Mouse (Mus musculus) neural tube, embryonic 14.5 days (tissue): Measurements from ENCODE around the gene Tsga10ip. TPM values are rescaled to one million over a fixed set of nuclear protein-coding genes. Genes with fewer than 3 reads are reported as not detected.
A peak's percentile ranks its signal among the peaks of the same experiment; 100 is the strongest.

ENCODE experiments used
- ATAC-seq: fragments of 200-750 bp; cut with Nextera tagmentation; 2 replicates; pipeline ENCODE4 v1.8.0; 2017; ENCODE audit warnings: low read depth, mild to moderate bottlenecking, moderate TSS enrichment, moderate library complexity
- H3K27ac ChIP-seq: fragments of 300-500 bp; sonication (generic); 2 replicates; pipeline ENCODE4 v1.5.1; 2014; ENCODE audit warnings: low read depth, mild to moderate bottlenecking, control low read depth, low read length, moderate library complexity, mixed read lengths
- H3K27me3 ChIP-seq: fragments of 300-500 bp; sonication (generic); 2 replicates; pipeline ENCODE4 v1.6.1; 2014; ENCODE audit warnings: low read length; ENCODE audit not compliant: control insufficient read depth, insufficient read depth
- H3K36me3 ChIP-seq: fragments of 300-500 bp; sonication (generic); 2 replicates; pipeline ENCODE4 v1.6.1; 2014; ENCODE audit warnings: low read length, mixed read lengths; ENCODE audit not compliant: control insufficient read depth, insufficient read depth
- H3K4me1 ChIP-seq: fragments of 300-500 bp; sonication (generic); 2 replicates; pipeline ENCODE4 v1.6.1; 2014; ENCODE audit warnings: low read length; ENCODE audit not compliant: control insufficient read depth, insufficient read depth
- H3K4me2 ChIP-seq: fragments of 300-500 bp; sonication (generic); 2 replicates; pipeline ENCODE4 v1.6.1; 2014; ENCODE audit warnings: mild to moderate bottlenecking, low read depth, low read length, control low read depth
- H3K4me3 ChIP-seq: fragments of 300-500 bp; sonication (generic); 2 replicates; pipeline ENCODE4 v1.5.1; 2014; ENCODE audit warnings: low read depth, low read length, control low read depth, mixed read lengths
- H3K9ac ChIP-seq: fragments of 300-500 bp; sonication (generic); replicated peaks from 2 replicates; pipeline ENCODE4 v1.6.1; 2014; ENCODE audit warnings: low read depth, mild to moderate bottlenecking, control low read depth, low read length, mixed read lengths
- H3K9me3 ChIP-seq: fragments of 300-500 bp; sonication (generic); 2 replicates; pipeline ENCODE4 v1.6.1; 2016; ENCODE audit warnings: low read length; ENCODE audit not compliant: control insufficient read depth
- WGBS: fragments of 180-500 bp; shearing (Covaris S2); extraction: QIAGEN DNeasy Blood & Tissue Kit; methylation state at CpG from one replicate; pipeline ENCODE4 v1.1.7; 2014; 5-methylcytosine and 5-hydroxymethylcytosine counted together
- polyA plus RNA-seq: library from polyadenylated mRNA; unstranded; fragments of >200 nt; fragmentation: Nextera tagmentation; extraction: Ambion mirVana; gene quantifications from 2 replicates; pipeline ENCODE4 v1.2.1, GENCODE M21; 2014

Tsga10ip gene
- polyA plus RNA-seq, 1 experiment from 2014 or later, result not detected

DNA sequence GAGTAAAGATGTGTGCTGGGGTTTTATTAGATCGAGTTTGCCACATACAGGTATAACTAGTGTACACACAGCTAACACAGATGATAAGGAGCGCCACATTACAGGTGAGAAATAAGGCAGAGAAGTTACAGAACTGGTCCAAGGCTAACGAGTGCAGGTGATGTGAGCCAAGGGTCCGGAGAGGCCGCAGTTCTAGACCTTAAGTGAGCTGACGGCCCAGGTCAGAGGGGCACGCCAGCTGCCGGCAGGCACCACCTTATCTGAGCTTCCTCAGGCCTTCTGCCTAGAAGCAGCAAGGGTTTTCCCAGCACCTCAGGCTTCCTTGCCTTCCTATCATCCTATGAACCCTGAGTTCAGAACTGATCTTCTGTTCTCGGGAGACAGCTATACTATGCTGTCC lies 17.3 kb upstream of the Tsga10ip start:
- peaks cover 11% of the 10 kb centered on the region for H3K4me1 ChIP-seq
- 95% methylated on average over 9 of the region's 9 CpGs for WGBS
- ATAC-seq, result no peak
- H3K36me3 ChIP-seq, result peaks cover 9% of the 10 kb centered on the region; the same call in 1 of the 2 replicates
- no peak overlapping the region for H3K4me2 ChIP-seq
- H3K9ac ChIP-seq, result no peak overlapping the region
- H3K27ac ChIP-seq, result no peak overlapping the region
- H3K27me3 ChIP-seq, result no peaks in the 10 kb centered on the region
- H3K4me3 ChIP-seq, result no peak overlapping the region
- H3K9me3 ChIP-seq, result no peaks in the 10 kb centered on the region

DNA sequence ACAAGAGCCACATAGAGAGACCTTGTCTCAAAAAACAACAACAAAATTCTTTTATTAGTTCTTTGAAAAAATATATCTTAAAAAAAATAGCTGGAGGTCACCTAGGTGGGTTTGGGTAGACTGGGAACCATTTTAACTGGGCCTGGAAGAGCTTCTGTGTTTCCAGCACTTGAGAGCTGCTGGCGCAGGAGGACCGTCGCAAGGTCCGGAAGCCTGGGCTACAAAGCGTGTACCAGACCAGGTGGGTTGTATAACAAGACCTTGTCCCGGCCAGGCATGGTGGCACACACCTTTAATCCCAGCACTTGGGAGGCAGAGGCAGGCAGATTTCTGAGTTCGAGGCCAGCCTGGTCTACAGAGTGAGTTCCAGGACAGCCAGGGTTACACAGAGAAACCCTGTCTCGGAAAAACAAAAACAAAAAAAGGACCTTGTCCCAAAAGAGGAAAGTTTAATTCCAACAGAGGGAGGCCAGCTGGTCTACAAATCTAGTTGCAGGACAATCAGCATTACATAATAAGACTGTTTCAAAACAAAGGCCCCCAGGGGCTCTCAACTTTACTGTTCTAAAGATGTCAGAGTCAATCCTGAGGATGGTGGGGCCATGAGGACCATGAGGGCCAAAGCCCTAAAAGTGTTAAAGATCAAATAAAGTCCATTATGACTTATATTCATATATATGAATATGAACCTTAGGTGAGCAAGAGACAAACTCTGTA lies 16.6 kb upstream of the Tsga10ip start:
- WGBS, result 96% methylated on average over 8 of the region's 8 CpGs
- ATAC-seq, result no peak
- no peak overlapping the region for H3K4me3 ChIP-seq

DNA sequence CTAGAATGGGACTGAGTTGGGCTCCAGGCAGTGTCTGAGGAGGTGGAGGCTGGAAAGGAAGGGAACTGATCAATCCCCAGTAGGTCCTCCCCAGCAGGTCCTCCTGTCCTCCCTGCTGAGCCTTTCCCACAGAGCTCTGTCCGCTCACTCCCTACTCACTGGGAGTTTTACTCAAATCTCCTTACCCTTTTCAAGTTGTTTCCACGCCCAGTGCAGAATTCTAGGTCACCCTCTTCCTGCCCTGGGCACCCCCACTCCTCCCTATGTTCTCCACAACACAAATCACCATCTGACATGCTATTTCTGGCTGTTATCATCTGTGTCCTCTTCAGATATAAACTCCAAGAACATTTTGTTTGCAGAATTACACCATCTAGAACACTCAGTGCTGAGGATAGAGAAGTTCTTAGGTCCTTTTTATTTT lies 12.2 kb upstream of the Tsga10ip start:
- 78% methylated on average over 2 of the region's 2 CpGs for WGBS
- H3K27me3 ChIP-seq, result no peaks in the 10 kb centered on the region
- ATAC-seq, result no peak
- H3K4me2 ChIP-seq, result no peak overlapping the region
- no peaks in the 10 kb centered on the region for H3K4me1 ChIP-seq
- no peaks in the 10 kb centered on the region for H3K9me3 ChIP-seq
- no peak overlapping the region for H3K9ac ChIP-seq
- H3K4me3 ChIP-seq, result no peak overlapping the region
- no peak overlapping the region for H3K27ac ChIP-seq
- no peaks in the 10 kb centered on the region for H3K36me3 ChIP-seq

More for the DNA sequence above, 16.6 kb upstream of the Tsga10ip start:
- no peak overlapping the region for H3K27ac ChIP-seq
- no peaks in the 10 kb centered on the region for H3K9me3 ChIP-seq
- no peak overlapping the region for H3K9ac ChIP-seq
- no peaks in the 10 kb centered on the region for H3K27me3 ChIP-seq
- H3K4me1 ChIP-seq, result peaks cover 11% of the 10 kb centered on the region
- no peak overlapping the region for H3K4me2 ChIP-seq
- peaks cover 9% of the 10 kb centered on the region; the same call in 1 of the 2 replicates for H3K36me3 ChIP-seq

DNA sequence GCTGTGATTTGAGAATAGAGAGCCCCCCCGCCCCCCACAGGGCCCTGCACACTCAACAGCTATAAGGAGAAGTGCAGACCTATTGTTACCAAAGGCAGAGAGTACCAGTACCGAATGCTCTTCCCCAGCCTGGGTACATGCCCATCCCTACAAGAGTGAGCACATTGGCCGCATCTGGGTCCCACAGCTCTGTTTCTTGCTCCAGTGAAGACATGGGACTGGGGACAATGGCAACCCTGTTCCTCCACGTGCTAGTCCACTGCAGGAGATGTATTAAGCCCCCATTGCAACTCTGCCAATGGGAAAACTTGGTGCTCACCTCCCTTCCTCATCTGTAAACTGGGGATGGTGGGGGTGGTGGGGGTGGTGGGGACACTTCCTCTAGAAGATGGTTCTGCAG lies 11.5 kb upstream of the Tsga10ip start:
- H3K9ac ChIP-seq, result no peak overlapping the region
- H3K4me1 ChIP-seq, result no peaks in the 10 kb centered on the region
- no peaks in the 10 kb centered on the region for H3K9me3 ChIP-seq
- no peaks in the 10 kb centered on the region for H3K36me3 ChIP-seq
- H3K27ac ChIP-seq, result no peak overlapping the region
- H3K4me3 ChIP-seq, result no peak overlapping the region
- ATAC-seq, result no peak
- WGBS, result 79% methylated on average over 4 of the region's 4 CpGs
- H3K4me2 ChIP-seq, result no peak overlapping the region
- H3K27me3 ChIP-seq, result no peaks in the 10 kb centered on the region

DNA sequence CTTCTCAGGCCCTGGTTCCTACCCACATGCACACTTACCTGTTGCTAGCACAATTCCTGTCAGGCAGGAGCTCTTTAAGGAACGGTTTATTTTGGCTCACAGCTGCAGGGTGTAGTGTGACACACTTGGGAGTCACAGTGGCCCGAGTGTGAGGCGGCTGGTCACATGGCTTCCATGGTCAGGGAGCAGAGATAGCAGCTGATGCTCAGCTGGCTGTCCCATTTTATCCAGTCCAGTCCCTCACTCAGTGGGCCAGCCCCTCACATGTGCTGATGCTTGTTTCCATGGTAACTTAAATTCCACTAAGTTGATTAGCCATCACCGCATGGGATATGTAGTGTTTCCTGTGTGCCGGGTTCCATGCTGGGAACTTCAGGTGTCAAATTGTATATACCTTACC lies 9.6 kb upstream of the Tsga10ip start:
- 69% methylated on average over 5 of the region's 5 CpGs for WGBS
- no peak for ATAC-seq

DNA sequence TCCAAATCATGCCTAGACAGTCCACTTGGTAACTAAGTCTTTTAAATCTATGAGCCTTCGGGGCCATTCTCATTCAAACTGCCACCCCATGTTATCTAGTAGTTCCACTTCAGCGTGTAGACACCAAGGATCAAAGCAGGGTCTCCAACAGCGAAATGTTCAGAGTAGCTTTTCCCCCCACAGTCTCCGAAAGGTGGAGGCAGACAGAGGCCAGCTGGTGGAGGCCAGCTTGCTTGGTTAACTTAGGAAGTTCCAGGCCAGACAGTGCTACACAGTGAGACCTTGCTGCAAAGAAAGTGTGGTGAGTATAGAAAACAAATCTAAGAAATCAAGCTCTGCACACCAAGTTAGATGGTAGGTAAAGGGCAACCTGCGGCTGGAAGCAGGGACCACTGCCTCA lies 8.3 kb upstream of the Tsga10ip start:
- no peaks in the 10 kb centered on the region for H3K27me3 ChIP-seq
- WGBS, result 95% methylated on average over 5 of the region's 5 CpGs
- ATAC-seq, result no peak
- H3K4me3 ChIP-seq, result no peak overlapping the region
- no peaks in the 10 kb centered on the region for H3K9me3 ChIP-seq
- no peak overlapping the region for H3K27ac ChIP-seq
- H3K4me1 ChIP-seq, result peaks cover 11% of the 10 kb centered on the region
- no peak overlapping the region for H3K9ac ChIP-seq
- H3K4me2 ChIP-seq, result no peak overlapping the region
- no peaks in the 10 kb centered on the region for H3K36me3 ChIP-seq

More for the DNA sequence above, 9.6 kb upstream of the Tsga10ip start:
- Histone ChIP-seq H3K4me1 (peaks cover 9% of the 10 kb centered on the region), H3K36me3 (no peaks in the 10 kb centered on the region), H3K27ac (no peak overlapping the region), H3K9me3 (no peaks in the 10 kb centered on the region), H3K4me3 (no peak overlapping the region), H3K4me2 (no peak overlapping the region), H3K9ac (no peak overlapping the region), H3K27me3 (no peaks in the 10 kb centered on the region)

DNA sequence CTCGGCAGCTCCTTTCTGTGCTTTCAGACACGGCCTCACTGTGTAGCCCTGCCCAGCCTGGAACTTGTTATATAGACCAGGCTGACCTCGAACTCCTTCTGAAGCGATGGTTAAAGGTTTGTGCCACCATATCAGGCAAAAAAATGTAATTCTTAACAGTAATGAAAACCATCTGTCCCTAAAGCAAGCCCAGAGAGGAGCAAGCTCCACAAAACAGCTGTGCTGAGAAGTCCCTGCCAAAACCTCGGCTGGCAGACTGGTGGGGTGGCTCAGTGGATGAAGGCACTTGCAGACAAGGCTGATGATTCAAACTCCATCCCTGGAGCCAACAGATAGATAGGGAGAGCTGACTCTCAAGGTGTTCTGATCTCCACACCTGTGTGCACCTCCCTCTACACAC lies 6.7 kb upstream of the Tsga10ip start:
- Histone ChIP-seq H3K4me3 (no peak overlapping the region), H3K27ac (no peak overlapping the region), H3K36me3 (no peaks in the 10 kb centered on the region), H3K9ac (no peak overlapping the region), H3K4me2 (no peak overlapping the region), H3K27me3 (no peaks in the 10 kb centered on the region), H3K9me3 (no peaks in the 10 kb centered on the region), H3K4me1 (peaks cover 11% of the 10 kb centered on the region)
- WGBS, result 84% methylated on average over 5 of the region's 5 CpGs
- no peak for ATAC-seq

DNA sequence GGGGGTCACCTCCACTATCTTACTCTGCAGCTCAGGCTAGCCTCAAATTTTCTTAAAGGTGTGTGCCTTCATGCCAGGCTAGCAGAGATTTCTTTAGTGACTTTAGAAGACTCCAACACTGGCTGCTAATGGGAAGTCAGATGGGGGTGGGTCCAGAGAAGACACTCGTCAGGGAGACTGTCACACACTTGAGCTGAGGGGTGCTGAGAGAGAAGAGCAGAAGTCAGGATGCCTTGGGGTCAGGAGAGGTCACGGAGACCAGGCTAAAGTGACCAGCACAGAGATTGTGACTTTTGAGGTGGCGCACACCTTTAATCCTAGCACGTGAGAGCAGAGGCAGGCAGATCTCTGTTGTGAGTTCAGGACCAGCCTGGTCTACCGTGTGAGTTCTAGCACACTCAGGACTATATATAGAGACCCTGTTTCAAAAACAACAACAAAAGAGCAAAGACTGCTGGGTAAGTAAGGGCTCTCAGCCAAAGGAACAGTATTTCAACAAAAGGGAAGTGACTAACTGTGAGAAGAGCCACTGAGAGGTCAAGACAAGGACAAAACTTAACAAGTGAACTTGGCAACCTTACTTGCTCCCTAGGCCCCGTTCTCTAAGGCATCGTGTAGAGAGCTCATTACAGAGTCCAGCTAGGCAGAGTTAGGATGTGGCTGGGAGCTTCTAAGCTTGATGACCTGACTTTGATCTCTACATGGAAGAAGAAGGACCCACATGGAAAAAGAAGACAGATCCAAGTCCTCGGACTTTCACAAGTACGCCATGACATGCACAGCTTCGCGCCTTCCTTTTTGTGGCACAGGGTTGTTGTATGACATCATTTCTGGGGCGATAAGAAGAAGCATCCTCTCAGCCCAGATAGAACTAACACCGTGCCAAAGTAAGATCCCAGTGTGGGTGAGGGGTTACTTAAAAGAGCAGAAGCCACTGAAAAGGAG lies 6.0 kb upstream of the Tsga10ip start:
- ATAC-seq, result no peak
- 88% methylated on average over 13 of the region's 13 CpGs for WGBS
- peaks cover 11% of the 10 kb centered on the region for H3K4me1 ChIP-seq
- no peak overlapping the region; the same call in 1 of the 2 replicates for H3K4me2 ChIP-seq
- H3K36me3 ChIP-seq, result no peaks in the 10 kb centered on the region
- no peak overlapping the region for H3K27ac ChIP-seq
- peak overlapping the region; percentile 58; the same call in 1 of the 2 replicates for H3K4me3 ChIP-seq
- no peaks in the 10 kb centered on the region for H3K9me3 ChIP-seq
- H3K9ac ChIP-seq, result no peak overlapping the region
- no peaks in the 10 kb centered on the region for H3K27me3 ChIP-seq

DNA sequence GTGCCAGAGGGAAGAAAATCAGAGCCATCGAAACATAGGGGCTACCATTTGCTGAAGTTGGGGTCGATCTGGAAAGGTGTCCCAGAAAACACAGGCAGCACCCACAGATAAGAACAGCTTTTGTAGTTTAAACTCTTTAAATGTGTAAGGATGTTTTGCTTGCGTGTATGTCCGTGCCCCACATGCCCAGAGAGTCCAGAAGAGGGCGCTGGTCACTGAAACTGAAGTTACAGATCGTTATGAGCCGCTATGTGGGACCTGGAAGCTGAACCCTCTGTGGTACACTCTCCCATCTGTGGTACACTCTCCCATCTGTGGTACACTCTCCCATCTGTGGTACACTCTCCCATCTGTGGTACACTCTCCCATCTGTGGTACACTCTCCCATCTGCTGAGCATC lies 4.8 kb upstream of the Tsga10ip start:
- peak overlapping the region; percentile 58 for H3K4me3 ChIP-seq
- H3K4me2 ChIP-seq, result peak overlapping the region; percentile 90
- H3K4me1 ChIP-seq, result peaks cover 11% of the 10 kb centered on the region
- H3K27ac ChIP-seq, result peak overlapping the region; percentile 88
- no peaks in the 10 kb centered on the region for H3K9me3 ChIP-seq
- 16% methylated on average over 7 of the region's 7 CpGs for WGBS
- H3K36me3 ChIP-seq, result no peaks in the 10 kb centered on the region
- peak; percentile 68 for ATAC-seq
- peak overlapping the region; percentile 66 for H3K9ac ChIP-seq
- H3K27me3 ChIP-seq, result no peaks in the 10 kb centered on the region
